Mouse (Mus musculus) midbrain, embryonic 13.5 days (tissue): Measurements from ENCODE around the gene Gm28047. TPM values are rescaled to one million over a fixed set of nuclear protein-coding genes. Genes with fewer than 3 reads are reported as not detected.
A peak's percentile ranks its signal among the peaks of the same experiment; 100 is the strongest.
"Not testable (repeated sequence)": the region's sequence is repeated elsewhere in the genome, so short reads cannot be mapped to it uniquely, and the experiment has no call there.

Experiments
- ATAC-seq: fragments of 200-750 bp; cut with Nextera tagmentation; 2 replicates; pipeline ENCODE4 v1.8.0; 2017; ENCODE audit warnings: mild to moderate bottlenecking, moderate TSS enrichment, moderate library complexity
- H3K27ac ChIP-seq: fragments of 300-500 bp; sonication (generic); 2 replicates; pipeline ENCODE4 v1.5.1; 2015; ENCODE audit warnings: inconsistent platforms, mild to moderate bottlenecking, moderate library complexity
- H3K27me3 ChIP-seq: fragments of 300-500 bp; sonication (generic); 2 replicates; pipeline ENCODE4 v1.6.1; 2015; ENCODE audit warnings: mild to moderate bottlenecking, inconsistent platforms
- H3K36me3 ChIP-seq: fragments of 300-500 bp; sonication (generic); 2 replicates; pipeline ENCODE4 v1.6.1; 2015; ENCODE audit warnings: mild to moderate bottlenecking, inconsistent platforms
- H3K4me1 ChIP-seq: fragments of 300-500 bp; sonication (generic); replicated peaks from 2 replicates; pipeline ENCODE4 v1.6.1; 2015; ENCODE audit warnings: inconsistent platforms
- H3K4me2 ChIP-seq: fragments of 300-500 bp; sonication (generic); replicated peaks from 2 replicates; pipeline ENCODE4 v1.6.1; 2015; ENCODE audit warnings: moderate library complexity, mild to moderate bottlenecking, inconsistent platforms
- H3K4me3 ChIP-seq: fragments of 300-500 bp; sonication (generic); replicated peaks from 2 replicates; pipeline ENCODE4 v1.5.1; 2015; ENCODE audit warnings: mild to moderate bottlenecking, inconsistent platforms
- H3K9ac ChIP-seq: fragments of 300-500 bp; sonication (generic); replicated peaks from 2 replicates; pipeline ENCODE4 v1.6.1; 2015; ENCODE audit warnings: mild to moderate bottlenecking, inconsistent platforms
- H3K9me3 ChIP-seq: fragments of 300-500 bp; sonication (generic); 2 replicates; pipeline ENCODE4 v1.6.1; 2016; ENCODE audit warnings: mild to moderate bottlenecking, inconsistent platforms
- WGBS: fragments of 180-500 bp; shearing (Covaris S2); methylation state at CpG from one replicate; pipeline ENCODE4 v1.1.7; 2015; 5-methylcytosine and 5-hydroxymethylcytosine counted together
- polyA plus RNA-seq: library from polyadenylated mRNA; unstranded; fragments of >200 nt; fragmentation: Nextera tagmentation; extraction: Ambion mirVana; gene quantifications from 2 replicates; pipeline ENCODE4 v1.2.1, GENCODE M21; 2015

The Gm28047 gene
- polyA plus RNA-seq, 1 experiment from 2014 or later, result not detected

- H3K36me3 ChIP-seq, result no peaks in the 10 kb centered on the region
- ATAC-seq, result no peak
- H3K9ac ChIP-seq, result no peak overlapping the region
- H3K9me3 ChIP-seq, result no peaks in the 10 kb centered on the region
- H3K27me3 ChIP-seq, result no peaks in the 10 kb centered on the region
- 95% methylated on average over 2 of the region's 2 CpGs for WGBS
- H3K27ac ChIP-seq, result no peak overlapping the region
- H3K4me1 ChIP-seq, result no peaks in the 10 kb centered on the region
- H3K4me2 ChIP-seq, result no peak overlapping the region
- no peak overlapping the region for H3K4me3 ChIP-seq
These were observed 8.7 kb downstream of the Gm28047 start for GRCm38 (mm10) chr15:102616174-102616573.

DNA sequence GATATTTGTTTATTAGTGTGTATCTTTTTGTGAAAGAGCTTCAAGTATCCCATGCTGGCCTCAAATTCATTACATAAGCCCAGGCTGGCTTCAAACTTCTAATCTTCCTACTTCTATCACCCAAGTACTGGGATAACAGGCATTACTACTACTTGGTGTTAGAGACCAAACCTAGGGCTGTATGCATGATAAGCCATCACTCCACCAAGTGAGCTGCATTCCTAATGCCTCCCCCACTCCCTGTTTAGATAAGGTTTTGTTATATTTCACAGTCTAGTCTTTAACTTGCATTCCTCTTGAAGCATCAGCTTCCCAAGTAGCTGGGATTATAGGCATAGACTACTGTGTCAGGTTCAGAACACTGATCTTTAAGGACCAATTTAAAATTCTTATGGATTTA, 10.6 kb downstream of the Gm28047 start:
- no peak for ATAC-seq
- no peak overlapping the region for H3K9ac ChIP-seq
- H3K4me1 ChIP-seq, result no peaks in the 10 kb centered on the region
- H3K4me2 ChIP-seq, result no peak overlapping the region
- H3K9me3 ChIP-seq, result no peaks in the 10 kb centered on the region
- H3K4me3 ChIP-seq, result no peak overlapping the region
- H3K36me3 ChIP-seq, result no peaks in the 10 kb centered on the region
- H3K27ac ChIP-seq, result no peak overlapping the region
- H3K27me3 ChIP-seq, result no peaks in the 10 kb centered on the region

DNA sequence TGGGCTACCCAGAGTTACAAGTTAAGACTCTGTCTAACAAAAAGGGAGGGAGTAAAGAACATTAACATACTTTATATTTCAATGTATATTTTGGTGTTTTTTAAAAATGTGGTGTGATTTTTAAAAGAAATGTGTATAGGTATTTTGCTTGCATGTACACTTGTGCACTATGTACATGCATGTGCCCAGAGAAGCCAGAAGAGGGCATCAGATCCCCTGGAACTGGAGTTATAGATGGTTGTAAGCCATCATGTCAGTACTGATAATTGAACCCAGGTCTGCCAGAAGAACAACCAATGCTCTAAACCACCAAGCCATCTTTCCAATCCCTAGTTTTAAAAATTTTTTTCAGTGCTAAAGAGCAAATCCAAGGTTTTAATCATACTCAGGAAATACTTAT, 11.9 kb downstream of the Gm28047 start:
- no peak overlapping the region for H3K4me3 ChIP-seq
- no peak overlapping the region for H3K27ac ChIP-seq
- H3K4me1 ChIP-seq, result no peaks in the 10 kb centered on the region
- no peaks in the 10 kb centered on the region for H3K9me3 ChIP-seq
- H3K36me3 ChIP-seq, result no peaks in the 10 kb centered on the region
- no peak overlapping the region for H3K9ac ChIP-seq
- H3K27me3 ChIP-seq, result no peaks in the 10 kb centered on the region
- ATAC-seq, result no peak
- H3K4me2 ChIP-seq, result no peak overlapping the region

- not testable (repeated sequence) for H3K4me2 ChIP-seq, H3K27ac ChIP-seq, H3K27me3 ChIP-seq, ATAC-seq, H3K36me3 ChIP-seq, H3K4me1 ChIP-seq, H3K9me3 ChIP-seq, H3K4me3 ChIP-seq, H3K9ac ChIP-seq
- 69% methylated on average over 1 of the region's 1 CpGs for WGBS
These were observed 16.3 kb downstream of the Gm28047 start for GRCm38 (mm10) chr15:102608586-102608985.

- Histone ChIP-seq H3K36me3 (0 out of 2 replicates have a peak, but pooled peaks cover 2% of the 10 kb centered on the region), H3K9ac (no peak overlapping the region), H3K27me3 (no peaks in the 10 kb centered on the region), H3K4me1 (peaks cover 11% of the 10 kb centered on the region), H3K4me2 (0 out of 2 replicates have a peak overlapping the region, but pooled peaks have one; percentile 1), H3K4me3 (no peak overlapping the region), H3K9me3 (no peaks in the 10 kb centered on the region), H3K27ac (no peak overlapping the region)
- no peak for ATAC-seq
- WGBS, result 56% methylated on average over 8 of the region's 8 CpGs
These were observed 30.7 kb downstream of the Gm28047 start for GRCm38 (mm10) chr15:102593996-102594656.

- WGBS, result 53% methylated on average over 1 of the region's 1 CpGs
- 0 out of 2 replicates have a peak, but pooled peaks cover 2% of the 10 kb centered on the region for H3K36me3 ChIP-seq
- peaks cover 11% of the 10 kb centered on the region for H3K4me1 ChIP-seq
- no peak overlapping the region for H3K9ac ChIP-seq
- ATAC-seq, result no peak
- H3K9me3 ChIP-seq, result no peaks in the 10 kb centered on the region
- no peaks in the 10 kb centered on the region for H3K27me3 ChIP-seq
- no peak overlapping the region for H3K4me2 ChIP-seq
- H3K27ac ChIP-seq, result no peak overlapping the region
- H3K4me3 ChIP-seq, result no peak overlapping the region
These were observed 32.2 kb downstream of the Gm28047 start for GRCm38 (mm10) chr15:102592674-102593073.

DNA sequence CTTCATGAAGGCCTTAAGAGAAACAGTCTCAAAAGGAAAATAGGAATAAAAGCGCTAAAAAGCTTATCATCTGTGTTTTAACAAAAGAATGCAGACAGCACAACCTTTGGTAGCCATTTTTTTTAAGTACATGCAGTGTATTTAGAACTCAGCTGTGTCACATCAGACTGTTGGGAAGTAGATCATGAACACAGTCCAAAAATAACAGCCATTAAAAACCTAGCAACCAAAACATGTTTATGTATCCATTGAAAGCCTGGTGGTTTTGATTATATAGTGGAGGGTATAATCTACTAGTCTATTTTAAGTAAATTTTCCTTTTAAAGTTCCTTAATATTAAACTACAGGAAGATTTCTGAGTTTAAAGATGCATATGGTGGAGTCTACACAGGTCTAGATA, 34.3 kb downstream of the Gm28047 start:
- H3K27me3 ChIP-seq, result no peaks in the 10 kb centered on the region
- 0 out of 2 replicates have a peak, but pooled peaks cover 2% of the 10 kb centered on the region for H3K36me3 ChIP-seq
- no peak overlapping the region for H3K27ac ChIP-seq
- no peak overlapping the region for H3K9ac ChIP-seq
- peaks cover 14% of the 10 kb centered on the region for H3K4me1 ChIP-seq
- WGBS, result 100% methylated on average over 1 of the region's 1 CpGs
- H3K9me3 ChIP-seq, result no peaks in the 10 kb centered on the region
- H3K4me2 ChIP-seq, result no peak overlapping the region
- H3K4me3 ChIP-seq, result no peak overlapping the region
- ATAC-seq, result no peak

GRCm38 (mm10) chr15:102589826-102590225, 35.0 kb downstream of the Gm28047 start:
- H3K4me2 ChIP-seq, result no peak overlapping the region
- H3K9me3 ChIP-seq, result no peaks in the 10 kb centered on the region
- H3K27me3 ChIP-seq, result no peaks in the 10 kb centered on the region
- 0 out of 2 replicates have a peak, but pooled peaks cover 2% of the 10 kb centered on the region for H3K36me3 ChIP-seq
- no peak overlapping the region for H3K27ac ChIP-seq
- WGBS, result 95% methylated on average over 8 of the region's 8 CpGs
- H3K4me1 ChIP-seq, result peaks cover 19% of the 10 kb centered on the region
- H3K9ac ChIP-seq, result no peak overlapping the region
- ATAC-seq, result no peak
- H3K4me3 ChIP-seq, result no peak overlapping the region

DNA sequence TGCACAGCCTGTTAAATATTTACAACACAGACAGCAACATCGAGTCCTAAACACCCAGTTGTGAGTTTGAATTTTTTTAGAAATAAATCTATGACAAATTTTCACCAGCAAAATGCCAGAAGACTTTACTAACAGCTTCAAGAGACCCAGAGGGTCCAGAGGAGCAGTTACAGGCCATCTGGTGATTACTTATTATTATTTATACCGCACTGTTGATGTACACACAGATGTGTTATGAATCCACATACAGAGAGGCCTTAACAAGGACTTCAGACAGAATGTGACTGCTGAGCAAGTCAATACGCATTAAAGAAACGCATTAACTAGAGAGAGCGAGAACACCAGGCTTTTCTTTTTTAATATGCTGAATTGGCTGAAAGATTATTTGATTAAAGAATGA, 39.4 kb downstream of the Gm28047 start:
- Histone ChIP-seq H3K27me3 (no peaks in the 10 kb centered on the region), H3K27ac (peak overlapping the region; percentile 72), H3K4me3 (no peak overlapping the region), H3K9me3 (no peaks in the 10 kb centered on the region), H3K9ac (no peak overlapping the region), H3K4me2 (no peak overlapping the region; the same call in 1 of the 2 replicates), H3K36me3 (no peaks in the 10 kb centered on the region), H3K4me1 (peaks cover 17% of the 10 kb centered on the region)
- 43% methylated on average over 5 of the region's 5 CpGs for WGBS
- ATAC-seq, result no peak

- 29% methylated on average over 8 of the region's 8 CpGs for WGBS
- H3K4me1 ChIP-seq, result peaks cover 17% of the 10 kb centered on the region
- H3K9ac ChIP-seq, result peak overlapping the region; percentile 23
- H3K4me2 ChIP-seq, result peak overlapping the region; percentile 21
- H3K27me3 ChIP-seq, result no peaks in the 10 kb centered on the region
- no peaks in the 10 kb centered on the region for H3K9me3 ChIP-seq
- peak overlapping the region; percentile 81 for H3K27ac ChIP-seq
- H3K36me3 ChIP-seq, result no peaks in the 10 kb centered on the region
- no peak overlapping the region for H3K4me3 ChIP-seq
- peak; percentile 37; the same call in 1 of the 2 replicates for ATAC-seq
These were observed 41.0 kb downstream of the Gm28047 start for GRCm38 (mm10) chr15:102583708-102584383.

DNA sequence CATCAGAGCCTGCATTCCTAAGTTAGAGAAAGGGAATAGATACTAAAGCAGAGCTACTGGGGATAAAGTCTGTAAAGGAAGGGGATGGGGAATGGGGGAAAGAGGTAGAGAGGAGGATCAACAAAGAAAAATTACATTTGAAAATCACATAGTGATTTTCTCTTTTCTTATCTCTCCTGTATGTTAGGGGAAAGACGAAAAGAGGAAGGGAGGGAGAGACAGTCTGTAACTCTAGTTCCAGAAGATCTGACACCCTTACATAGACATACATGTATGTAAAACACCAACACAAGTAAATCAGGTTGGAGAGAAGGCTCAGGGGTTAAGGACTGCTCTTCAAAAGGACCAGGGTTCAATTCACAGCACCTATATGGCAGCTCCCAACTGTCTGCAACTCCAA, 43.7 kb downstream of the Gm28047 start:
- no peaks in the 10 kb centered on the region for H3K9me3 ChIP-seq
- ATAC-seq, result no peak
- H3K36me3 ChIP-seq, result no peaks in the 10 kb centered on the region
- H3K4me3 ChIP-seq, result no peak overlapping the region
- 89% methylated on average over 1 of the region's 1 CpGs for WGBS
- H3K4me2 ChIP-seq, result no peak overlapping the region
- H3K27me3 ChIP-seq, result no peaks in the 10 kb centered on the region
- no peak overlapping the region for H3K27ac ChIP-seq
- peaks cover 22% of the 10 kb centered on the region for H3K4me1 ChIP-seq
- H3K9ac ChIP-seq, result no peak overlapping the region

DNA sequence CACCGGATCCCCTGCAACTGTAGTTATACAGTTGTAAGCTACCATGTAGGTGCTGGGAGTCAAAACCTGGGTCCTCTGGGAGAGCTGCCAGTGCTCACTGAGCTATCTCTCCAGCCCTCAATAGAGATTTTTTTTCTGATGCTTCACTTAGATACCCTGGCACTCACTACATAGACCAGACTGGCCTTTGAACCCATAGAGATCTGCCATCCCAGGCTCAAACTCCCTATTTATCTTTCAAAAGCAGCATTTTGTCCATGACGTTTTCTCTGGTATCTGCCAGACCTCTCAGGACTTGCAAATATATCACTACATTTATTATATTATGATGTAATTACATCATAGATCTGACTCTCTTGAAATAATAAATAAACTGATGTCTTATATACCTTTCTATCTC, 46.5 kb downstream of the Gm28047 start:
- H3K27me3 ChIP-seq, result no peaks in the 10 kb centered on the region
- H3K4me2 ChIP-seq, result no peak overlapping the region
- WGBS, result 90% methylated on average over 2 of the region's 2 CpGs
- H3K9me3 ChIP-seq, result no peaks in the 10 kb centered on the region
- H3K4me1 ChIP-seq, result peaks cover 5% of the 10 kb centered on the region
- H3K36me3 ChIP-seq, result no peaks in the 10 kb centered on the region
- H3K4me3 ChIP-seq, result no peak overlapping the region
- H3K9ac ChIP-seq, result no peak overlapping the region
- H3K27ac ChIP-seq, result no peak overlapping the region
- ATAC-seq, result no peak
